Mouse (Mus musculus) CH12.LX (cell line): ENCODE measurements around the gene Cox19.

ENCODE experiments used
- CHD2 ChIP-seq: IDR thresholded peaks from 2 replicates; pipeline ENCODE4 v1.6.1; 2011; ENCODE audit warnings: low read length, improper control_type of control experiment
- CTCF ChIP-seq, 2 experiments: IDR thresholded peaks in 1 of 2; conservative IDR thresholded peaks in 1 of 2; 2 replicates each; pipeline ENCODE4 v1.5.1; 2011 to 2012; ENCODE audit warnings: low read depth in 2 of 2, low read length in 2 of 2, improper control_type of control experiment in 1 of 2, inconsistent platforms in 1 of 2, mild to moderate bottlenecking in 1 of 2, moderate library complexity in 1 of 2
- EP300 ChIP-seq: IDR thresholded peaks from 2 replicates; pipeline ENCODE4 v1.6.1; 2011; ENCODE audit warnings: low read length, improper control_type of control experiment
- MEF2A ChIP-seq: IDR thresholded peaks from 2 replicates; pipeline ENCODE4 v1.6.1; 2014; ENCODE audit warnings: low read depth, mild to moderate bottlenecking, inconsistent platforms, low read length, improper control_type of control experiment, borderline replicate concordance
- MXI1 ChIP-seq: IDR thresholded peaks from 2 replicates; pipeline ENCODE4 v1.6.1; 2011; ENCODE audit warnings: mild to moderate bottlenecking, low read depth, low read length, improper control_type of control experiment

- TF ChIP-seq MXI1 = no peak
- no peak for TF ChIP-seq MEF2A
- TF ChIP-seq EP300 = no peak
- TF ChIP-seq CHD2 = no peak
- no peak for TF ChIP-seq CTCF (conservative IDR thresholded peaks at IDR 0.05 in 1 of 2, IDR thresholded peaks at IDR 0.05 in 1 of 2; ENCODE audit: low read depth in 2 of 2, low read length in 2 of 2)
Measured at GRCm38 (mm10) chr5:139287787-139288186, 63.4 kb downstream of the Cox19 start.
